Mouse (Mus musculus): ENCODE data around the gene Zfp296.

GRCm38 (mm10) chr7:19561431-19561764 lies 15.7 kb upstream of the Zfp296 start:
- TF ChIP-seq ZNF384 (IDR thresholded peaks at IDR 0.05; ENCODE audit: low read depth, low read length) (no peak), CHD2 (IDR thresholded peaks at IDR 0.05; ENCODE audit: low read depth, low read length) (no peak)
